Mouse (Mus musculus) macrophage (primary cell): ENCODE data around the gene Adpgk. TPM values are rescaled to one million over a fixed set of nuclear protein-coding genes. Genes with fewer than 3 reads are reported as not detected.
"Not testable (repeated sequence)": the region's sequence is repeated elsewhere in the genome, so short reads cannot be mapped to it uniquely, and the experiment has no call there.

ENCODE experiments used
- H3K27ac ChIP-seq: fragments of 350-480 bp; formaldehyde crosslinking; 2 replicates; pipeline ENCODE4 v1.9.0; 2021
- H3K36me3 ChIP-seq: fragments of 350-480 bp; formaldehyde crosslinking; 2 replicates; pipeline ENCODE4 v1.9.0; 2021; ENCODE audit errors: inconsistent target
- H3K4me3 ChIP-seq: fragments of 350-480 bp; formaldehyde crosslinking; 2 replicates; pipeline ENCODE4 v1.9.0; 2021; ENCODE audit errors: inconsistent target
- H3K79me2 ChIP-seq: fragments of 350-480 bp; formaldehyde crosslinking; 2 replicates; pipeline ENCODE4 v1.9.0; 2021; ENCODE audit errors: inconsistent target
- WGBS: methylation state at CpG from one replicate; pipeline ENCODE4 v1.1.7; 2026; ENCODE audit warnings: inconsistent platforms; ENCODE audit not compliant: missing documents; 5-methylcytosine and 5-hydroxymethylcytosine counted together
- polyA plus RNA-seq: library from polyadenylated mRNA; stranded (reverse); fragments of 250-400 nt; gene quantifications from 3 replicates; pipeline ENCODE4 v1.2.4, GENCODE M21; 2018; ENCODE audit warnings: inconsistent platforms

Gene Adpgk
- polyA plus RNA-seq, 1 experiment from 2014 or later = 18.2 TPM

DNA sequence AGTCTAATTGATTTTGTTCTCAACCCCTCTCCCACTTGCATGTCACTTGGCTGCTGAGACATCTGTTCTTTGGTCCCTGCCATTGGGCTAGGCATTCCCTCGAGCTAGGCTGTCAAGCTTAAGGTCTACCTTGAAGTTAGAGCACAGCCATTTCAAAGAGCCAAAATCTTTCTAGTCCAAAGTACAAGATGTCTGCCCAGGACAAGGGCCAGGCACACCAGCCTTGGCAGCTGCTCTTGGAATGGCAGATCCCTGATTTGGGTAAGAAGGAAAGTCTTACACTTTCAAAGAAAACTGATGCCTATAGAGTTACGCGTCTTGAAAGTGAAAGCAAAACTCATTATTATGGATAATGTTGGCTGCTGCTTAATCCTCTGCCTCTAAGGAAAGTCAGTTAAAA, 24.8 kb downstream of the Adpgk start:
- no peak overlapping the region for H3K27ac ChIP-seq
- no peaks in the 10 kb centered on the region for H3K79me2 ChIP-seq
- no peak overlapping the region for H3K4me3 ChIP-seq
- WGBS = 80% methylated on average over 3 of the region's 3 CpGs
- peaks cover 25% of the 10 kb centered on the region; the same call in 1 of the 2 replicates for H3K36me3 ChIP-seq

DNA sequence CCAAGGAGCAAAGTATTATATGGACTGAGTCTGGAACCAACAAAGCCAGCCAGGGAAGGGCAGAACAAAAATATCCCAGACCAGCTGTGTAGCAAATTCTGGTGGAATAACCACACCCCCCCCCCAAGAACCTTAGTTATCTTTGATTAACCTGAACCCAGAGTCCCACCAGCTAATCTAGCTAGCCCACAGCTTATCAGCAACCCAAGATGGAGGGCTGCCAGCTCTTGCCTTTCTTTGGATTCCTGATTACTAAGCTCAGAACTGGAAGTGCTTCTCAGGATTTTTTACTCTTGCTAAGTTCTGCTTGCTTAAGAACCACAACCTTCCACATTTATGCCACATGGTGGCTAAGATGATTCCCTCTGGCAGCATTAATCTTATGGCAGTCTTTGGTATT, 33.0 kb downstream of the Adpgk start:
- H3K27ac ChIP-seq = no peak overlapping the region
- H3K36me3 ChIP-seq = peaks cover 30% of the 10 kb centered on the region; the same call in 1 of the 2 replicates
- no peaks in the 10 kb centered on the region for H3K79me2 ChIP-seq
- H3K4me3 ChIP-seq = no peak overlapping the region

DNA sequence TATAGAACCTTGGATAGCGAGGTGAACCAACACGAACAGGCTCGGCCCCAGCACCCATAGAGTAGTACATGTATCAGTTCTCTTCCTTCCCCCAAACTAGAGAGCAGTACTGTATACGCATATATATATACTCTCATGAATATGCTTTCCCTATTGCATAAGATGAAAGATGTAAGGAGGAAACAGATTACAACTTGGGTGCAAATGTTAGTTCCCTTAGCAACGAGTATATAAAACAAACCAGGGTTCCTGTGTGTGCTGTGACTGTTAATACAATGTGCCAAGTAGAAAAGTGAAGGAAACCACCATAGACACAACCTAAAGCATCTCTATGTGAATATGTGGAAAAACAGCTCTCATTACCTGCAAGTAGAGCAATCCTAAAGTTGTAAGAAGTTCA, 38.7 kb downstream of the Adpgk start:
- Histone ChIP-seq H3K36me3 (peaks cover 9% of the 10 kb centered on the region), H3K79me2 (no peaks in the 10 kb centered on the region)
- WGBS = 53% methylated on average over 5 of the region's 5 CpGs

DNA sequence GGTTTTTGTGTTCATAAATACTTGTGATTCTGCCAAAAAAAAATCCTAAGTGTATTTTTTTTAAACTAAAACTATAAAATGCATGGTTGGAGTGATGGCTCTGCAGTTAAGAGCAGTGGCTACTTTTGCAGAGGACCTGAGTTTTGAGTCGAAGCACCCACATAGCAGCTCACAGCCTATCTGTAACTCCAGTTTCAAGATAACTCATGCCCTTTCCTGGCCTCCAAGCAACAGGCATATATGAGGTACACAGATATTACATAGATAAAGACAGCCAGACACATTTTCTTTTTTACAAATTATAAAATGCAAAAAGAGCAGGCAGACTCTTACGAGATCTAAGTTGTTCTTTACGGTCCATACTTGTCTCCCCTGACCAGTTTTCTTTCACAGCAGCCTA, 45.2 kb downstream of the Adpgk start:
- H3K4me3 ChIP-seq = no peak overlapping the region
- H3K27ac ChIP-seq = no peak overlapping the region
- H3K79me2 ChIP-seq = no peaks in the 10 kb centered on the region
- peaks cover 2% of the 10 kb centered on the region for H3K36me3 ChIP-seq
- 81% methylated on average over 3 of the region's 3 CpGs for WGBS

More for the DNA sequence above, 38.7 kb downstream of the Adpgk start:
- no peak overlapping the region for H3K4me3 ChIP-seq
- no peak overlapping the region for H3K27ac ChIP-seq

DNA sequence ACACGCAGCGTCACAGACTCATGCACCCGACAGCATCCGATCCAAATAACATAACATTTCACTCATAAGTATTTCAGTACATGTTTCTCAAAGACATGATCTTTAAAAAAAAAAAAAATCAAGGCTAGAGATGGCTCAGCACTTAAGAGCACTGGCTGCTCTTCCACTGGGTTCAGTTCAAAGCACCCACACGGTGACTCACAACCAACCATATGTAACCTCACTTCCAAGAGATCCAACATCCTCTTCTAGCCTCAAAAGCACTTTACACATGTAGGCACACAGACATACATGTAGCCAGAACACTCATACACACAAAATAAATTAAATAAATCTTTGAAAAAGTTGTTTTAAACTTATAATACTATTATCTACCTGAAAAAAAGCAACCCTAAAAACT, 46.5 kb downstream of the Adpgk start:
- WGBS = 88% methylated on average over 5 of the region's 5 CpGs
- H3K36me3 ChIP-seq = peaks cover 6% of the 10 kb centered on the region
- H3K27ac ChIP-seq = no peak overlapping the region
- no peaks in the 10 kb centered on the region for H3K79me2 ChIP-seq
- no peak overlapping the region for H3K4me3 ChIP-seq

DNA sequence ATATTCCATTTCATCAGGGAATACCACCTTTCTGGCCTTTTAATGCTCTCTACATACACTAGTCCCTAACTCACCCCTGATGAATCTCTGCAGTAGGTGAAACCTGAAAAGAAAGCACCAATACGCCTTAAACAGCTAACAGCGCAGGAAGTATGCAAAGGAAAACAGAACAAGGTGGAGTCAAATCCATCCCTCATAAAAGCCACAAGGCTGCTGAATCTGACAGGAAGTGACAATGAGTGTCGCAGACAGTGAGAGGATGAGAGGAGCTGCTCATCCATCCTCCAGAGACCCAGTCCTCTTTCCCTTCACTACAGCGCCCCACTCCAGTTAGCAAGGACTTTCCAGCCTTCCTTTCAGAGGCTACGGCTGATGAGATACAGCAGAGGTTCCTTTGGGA, 47.1 kb downstream of the Adpgk start:
- Histone ChIP-seq H3K36me3 (peaks cover 6% of the 10 kb centered on the region; the same call in 1 of the 2 replicates), H3K79me2 (no peaks in the 10 kb centered on the region), H3K27ac (no peak overlapping the region), H3K4me3 (no peak overlapping the region)
- 94% methylated on average over 5 of the region's 5 CpGs for WGBS

DNA sequence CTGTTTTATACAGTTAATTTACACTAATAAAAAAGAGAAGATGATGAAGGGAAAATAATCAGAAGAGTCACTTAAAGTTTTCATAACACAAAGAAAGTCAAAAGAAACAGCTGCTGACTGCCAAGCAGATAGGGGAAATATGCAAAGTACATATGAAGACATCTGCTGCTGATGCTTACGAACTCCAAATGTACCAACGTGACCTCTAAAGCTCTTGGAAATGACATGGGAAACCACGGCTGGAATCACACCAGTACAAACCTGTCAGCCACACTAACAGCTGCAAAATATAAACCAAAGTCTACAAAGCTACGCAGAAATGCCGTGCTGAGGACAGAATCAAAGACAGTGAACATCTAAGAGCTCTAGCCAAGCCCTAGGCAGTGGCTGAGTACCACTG, 47.7 kb downstream of the Adpgk start:
- no peak overlapping the region for H3K27ac ChIP-seq
- H3K4me3 ChIP-seq = no peak overlapping the region
- peaks cover 6% of the 10 kb centered on the region; the same call in 1 of the 2 replicates for H3K36me3 ChIP-seq
- 90% methylated on average over 5 of the region's 5 CpGs for WGBS
- H3K79me2 ChIP-seq = no peaks in the 10 kb centered on the region

DNA sequence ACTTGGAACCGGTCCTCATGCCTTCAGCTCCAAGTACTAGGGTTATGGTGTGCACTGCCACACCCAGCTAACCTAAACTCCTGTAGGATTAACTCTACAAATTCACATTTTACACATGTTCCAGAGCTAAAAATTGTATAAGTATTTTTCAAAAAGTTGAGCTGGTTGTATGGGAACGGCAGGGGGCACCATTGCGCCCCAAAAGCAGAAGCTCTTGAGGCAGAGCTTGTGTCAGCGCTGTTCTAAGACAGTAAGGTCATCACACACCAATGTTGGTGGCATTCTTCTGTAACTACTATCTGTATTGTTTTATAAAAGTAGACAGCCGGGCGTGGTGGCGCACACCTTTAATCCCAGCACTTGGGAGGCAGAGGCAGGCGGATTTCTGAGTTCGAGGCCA, 48.6 kb downstream of the Adpgk start:
- Histone ChIP-seq H3K36me3 (peaks cover 6% of the 10 kb centered on the region; the same call in 1 of the 2 replicates), H3K27ac (no peak overlapping the region), H3K79me2 (no peaks in the 10 kb centered on the region), H3K4me3 (no peak overlapping the region)
- 62% methylated on average over 6 of the region's 9 CpGs for WGBS

DNA sequence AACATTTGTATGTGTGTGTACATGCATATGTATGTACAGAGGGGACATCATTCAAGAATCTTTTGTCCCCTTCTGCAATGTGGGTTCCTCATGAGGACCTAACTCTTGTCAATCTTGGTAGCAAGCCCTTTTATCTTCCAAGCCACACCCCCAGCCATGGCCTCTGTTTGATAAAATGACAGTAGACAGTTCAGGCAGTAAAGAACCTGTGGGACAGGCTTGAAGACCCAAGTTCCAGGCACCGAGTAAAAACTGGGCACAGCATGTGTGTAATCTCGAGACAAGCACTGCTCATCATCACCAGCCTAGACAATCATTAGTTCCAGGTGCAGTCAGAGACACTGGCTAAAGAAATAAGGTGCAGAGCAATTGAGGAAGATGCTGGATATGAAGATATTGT, 54.8 kb downstream of the Adpgk start:
- H3K79me2 ChIP-seq = no peaks in the 10 kb centered on the region
- no peak overlapping the region for H3K27ac ChIP-seq
- 81% methylated on average over 2 of the region's 2 CpGs for WGBS
- H3K4me3 ChIP-seq = no peak overlapping the region
- H3K36me3 ChIP-seq = peaks cover 6% of the 10 kb centered on the region; the same call in 1 of the 2 replicates

DNA sequence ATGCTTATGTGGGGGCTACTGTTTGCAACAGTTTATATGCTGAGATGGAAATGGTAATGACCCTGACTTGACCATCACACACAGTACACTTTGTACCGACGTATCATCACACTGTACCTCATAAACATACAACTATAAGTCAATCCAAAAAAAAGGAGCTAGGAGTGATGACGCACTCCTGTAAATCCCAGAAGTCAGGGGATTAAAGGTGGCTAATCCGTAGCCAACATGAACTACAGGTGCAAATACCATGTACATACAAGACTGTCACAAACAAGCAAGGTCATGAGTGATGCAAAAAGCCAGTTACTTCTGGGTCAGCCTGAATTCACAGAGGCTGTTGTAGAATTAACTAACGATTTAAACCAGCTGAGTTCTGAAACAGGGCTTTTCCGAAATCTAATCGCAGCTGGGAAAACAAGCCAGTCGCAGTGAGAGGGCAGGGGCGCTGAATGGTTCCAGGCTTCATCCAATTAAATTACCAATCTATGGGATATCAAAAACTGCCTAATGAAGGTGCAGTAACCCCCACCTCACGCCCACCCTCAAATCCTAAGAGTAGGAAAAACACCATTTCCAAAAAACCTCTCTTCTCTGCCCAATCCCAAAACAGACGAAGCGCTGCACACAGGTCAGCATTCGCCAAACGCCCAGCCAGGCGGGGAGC, 61.4 kb downstream of the Adpgk start:
- Histone ChIP-seq H3K79me2 (no peaks in the 10 kb centered on the region), H3K27ac (no peak overlapping the region), H3K36me3 (no peaks in the 10 kb centered on the region), H3K4me3 (peak overlapping the region; percentile 49)
- 30% methylated on average over 15 of the region's 15 CpGs for WGBS

DNA sequence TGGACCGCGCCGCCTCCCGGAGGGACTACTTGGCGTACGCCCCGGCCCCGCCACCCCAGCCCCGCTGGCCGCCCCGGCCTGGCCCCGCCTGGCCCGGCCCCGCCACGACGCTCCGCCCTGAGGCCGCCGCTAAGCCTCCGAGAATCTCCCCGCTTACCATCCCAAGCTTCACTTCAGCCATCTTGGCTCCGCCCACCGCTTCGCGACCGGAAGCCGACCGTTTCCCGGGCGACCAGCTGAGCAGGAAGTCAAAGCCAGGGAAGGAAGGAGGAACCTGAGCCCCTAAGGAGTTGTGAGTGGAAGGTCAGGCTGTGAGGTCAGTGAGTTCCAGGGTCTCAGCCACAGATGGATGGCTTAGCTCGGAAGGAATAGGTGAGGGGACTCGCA, 61.9 kb downstream of the Adpgk start, which contains the start of gene Bbs4:
Bbs4 (minus strand) TSS at position 256 of the 387 bp plus-strand sequence.
- Histone ChIP-seq H3K36me3 (no peaks in the 10 kb centered on the region), H3K79me2 (no peaks in the 10 kb centered on the region), H3K4me3 (peak within 1 kb of the TSS; percentile 49), H3K27ac (peak within 1 kb of the TSS; percentile 17; the same call in 1 of the 2 replicates)
- whole genome bisulfite sequencing = 1% methylated on average over 32 of the region's 32 CpGs

DNA sequence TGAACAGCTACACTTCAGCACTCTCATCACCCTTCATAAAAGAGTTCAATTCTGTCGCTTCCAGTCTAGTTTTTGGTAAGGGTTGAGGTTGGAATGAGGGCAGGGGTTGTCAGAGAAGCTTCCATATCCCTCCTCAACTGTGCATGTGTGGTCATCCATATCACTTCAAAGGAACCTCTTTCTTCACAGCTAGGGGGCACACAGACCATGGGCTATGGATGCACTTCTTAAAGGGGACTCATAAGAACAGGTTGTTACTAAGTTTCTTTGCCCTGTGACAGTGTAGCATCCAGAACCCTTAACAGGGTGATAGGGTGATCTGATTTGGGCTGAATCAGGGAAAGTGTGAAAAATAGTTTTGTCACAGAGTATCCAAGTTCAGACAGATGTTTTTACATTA, 66.7 kb downstream of the Adpgk start:
- not testable (repeated sequence) for H3K27ac ChIP-seq, H3K4me3 ChIP-seq, H3K36me3 ChIP-seq, H3K79me2 ChIP-seq
- WGBS = 80% methylated on average over 1 of the region's 1 CpGs

DNA sequence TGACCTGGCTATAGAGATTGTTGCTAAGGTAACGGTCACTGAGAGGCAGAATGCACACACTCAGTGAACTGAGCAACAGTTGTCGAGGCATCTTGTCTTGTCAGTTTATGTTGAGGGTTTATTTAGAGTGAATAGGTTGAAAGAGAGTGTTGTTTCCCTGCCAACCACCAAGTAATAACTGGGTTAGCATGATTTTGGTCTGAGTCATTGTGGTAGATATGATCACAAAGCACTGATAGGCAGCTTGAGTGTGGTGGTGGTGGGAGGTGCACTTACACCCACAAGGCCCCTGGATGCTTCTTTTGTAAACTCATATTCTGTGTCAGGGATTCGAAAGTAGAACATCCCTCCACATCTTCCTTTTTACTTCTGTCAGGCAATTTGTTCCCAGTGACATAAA, 69.1 kb downstream of the Adpgk start:
- whole genome bisulfite sequencing = no CpG with 5 or more reads among the region's 3 CpGs
- H3K79me2 ChIP-seq, H3K27ac ChIP-seq, H3K36me3 ChIP-seq, H3K4me3 ChIP-seq: not testable (repeated sequence)

DNA sequence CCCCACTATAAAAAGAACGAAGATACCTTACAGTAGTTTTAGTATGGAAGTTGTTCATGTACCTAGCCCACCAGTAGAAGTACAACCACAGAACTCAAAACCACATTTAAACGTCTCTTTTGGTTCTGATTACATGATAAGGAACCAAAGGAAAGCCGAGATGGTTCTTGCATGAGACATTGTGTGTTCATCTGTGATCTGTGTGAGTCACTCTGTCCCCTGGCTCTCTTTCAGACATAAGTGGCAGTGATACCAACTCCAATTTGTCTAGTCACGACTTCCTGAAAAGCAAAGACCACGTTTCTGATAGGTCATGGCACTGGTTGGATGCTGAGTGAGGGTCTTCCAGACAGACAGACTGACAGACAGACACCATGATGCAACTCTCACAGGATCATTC, 77.9 kb downstream of the Adpgk start:
- Histone ChIP-seq H3K36me3 (no peaks in the 10 kb centered on the region), H3K79me2 (no peaks in the 10 kb centered on the region), H3K4me3 (no peak overlapping the region), H3K27ac (no peak overlapping the region)
- 76% methylated on average over 5 of the region's 5 CpGs for WGBS

DNA sequence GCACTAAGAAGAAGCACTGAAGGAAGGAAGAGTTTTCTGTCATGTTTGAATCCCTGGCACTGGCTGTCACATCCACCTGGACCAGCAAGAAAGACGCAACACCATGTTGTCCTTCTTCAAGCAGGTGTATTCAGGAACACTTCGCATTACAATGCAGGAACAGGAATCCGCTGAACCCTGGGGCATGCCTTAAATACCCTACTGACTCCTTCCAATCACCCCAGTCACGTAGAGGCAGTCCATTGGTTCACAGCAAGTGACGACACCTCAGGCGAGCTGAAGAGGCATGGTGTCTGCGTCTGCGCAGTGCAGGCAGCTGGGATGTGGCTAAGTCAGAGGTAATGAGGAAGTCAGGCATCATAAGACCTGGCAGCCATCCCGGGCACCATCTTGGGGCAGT, 78.3 kb downstream of the Adpgk start:
- Histone ChIP-seq H3K36me3 (no peaks in the 10 kb centered on the region), H3K4me3 (no peak overlapping the region), H3K79me2 (no peaks in the 10 kb centered on the region), H3K27ac (no peak overlapping the region)
- 95% methylated on average over 8 of the region's 9 CpGs for WGBS
